Mouse (Mus musculus): ENCODE results near the gene Nln. TPM values are rescaled to one million over a fixed set of nuclear protein-coding genes. Genes with fewer than 3 reads are reported as not detected.

Nln gene
- total and polyA plus RNA-seq, 3 experiments: 38.5 to 76.5 (median 51.2) TPM

- H3K4me3 ChIP-seq (replicated peaks in 1 of 3; ENCODE audit: low read depth in 2 of 3, low read length in 2 of 3, poor library complexity in 1 of 3): peak overlapping the region; percentile 69 to 87 (median 69)
- peak; percentile 39 for DNase-seq (ENCODE audit: extremely low read depth)
- dilution Hi-C loops (cut with MboI; ENCODE audit: extremely low pct_ligation_motif_present, extremely low pct_unique_long_range_greater_than_20kb, low sequenced_read_pairs): no loop called here
- H3K27me3 ChIP-seq (replicated peaks): no peaks in the 10 kb centered on the region
- no peaks in the 10 kb centered on the region for H3K9me3 ChIP-seq (replicated peaks; ENCODE audit: low read length)
- H3K36me3 ChIP-seq (replicated peaks in 1 of 2; ENCODE audit: control insufficient read depth in 1 of 2, insufficient read depth in 1 of 2, low read length in 1 of 2): peaks cover 0 to 32% of the 10 kb centered on the region in 2 experiments
- peak overlapping the region; percentile 39 for H3K9ac ChIP-seq (ENCODE audit: insufficient read depth, low read depth)
- peaks cover 18% of the 10 kb centered on the region for H3K79me2 ChIP-seq (replicated peaks; ENCODE audit: control insufficient read depth, extremely low read depth, insufficient read depth, poor library complexity, severe bottlenecking)
- H3K4me1 ChIP-seq (ENCODE audit: control insufficient read depth in 1 of 2, insufficient read depth in 2 of 2): peaks cover 0 to 17% of the 10 kb centered on the region in 2 experiments; a peak in 2 of 4 replicates
- in situ Hi-C loops (cut with MboI; ENCODE audit: low pct_ligation_motif_present, low pct_unique_long_range_greater_than_20kb, low sequenced_read_pairs): no loop called here
- no peak overlapping the region for H3K27ac ChIP-seq (ENCODE audit: insufficient read depth, low read depth)
- TF ChIP-seq TCF12 (IDR thresholded peaks at IDR 0.05; ENCODE audit: low read depth, low read length) (0 out of 2 replicates have a peak, but pooled peaks have one; percentile 14), PAX5 (IDR thresholded peaks at IDR 0.05; ENCODE audit: low read length) (no peak), USF2 (conservative IDR thresholded peaks at IDR 0.05; ENCODE audit: low read depth, low read length) (no peak), HCFC1 (IDR thresholded peaks at IDR 0.05; ENCODE audit: low read depth, low read length) (no peak), MAZ (IDR thresholded peaks at IDR 0.05; ENCODE audit: low read depth, low read length) (no peak), CHD2 (IDR thresholded peaks at IDR 0.05; ENCODE audit: low read length) (peak; percentile 49), ETS1 (conservative IDR thresholded peaks at IDR 0.05; ENCODE audit: low read depth, low read length) (no peak), MAFK (IDR thresholded peaks at IDR 0.05; ENCODE audit: insufficient replicate concordance, low read length) (0 out of 2 replicates have a peak, but pooled peaks have one; percentile 29), EP300 (IDR thresholded peaks at IDR 0.05; ENCODE audit: low read length) (no peak), SMC3 (IDR thresholded peaks at IDR 0.05; ENCODE audit: low read depth, low read length) (no peak), POLR2A (IDR thresholded peaks at IDR 0.05; ENCODE audit: low read depth, low read length) (no peak), IRF4 (IDR thresholded peaks at IDR 0.05; ENCODE audit: low read depth, low read length) (no peak), UBTF (IDR thresholded peaks at IDR 0.05; ENCODE audit: low read depth, low read length) (no peak), MEF2A (IDR thresholded peaks at IDR 0.05; ENCODE audit: borderline replicate concordance, low read depth, low read length) (no peak), JUND (conservative IDR thresholded peaks at IDR 0.05; ENCODE audit: low read depth, low read length) (no peak), BHLHE40 (IDR thresholded peaks at IDR 0.05; ENCODE audit: low read depth, low read length) (no peak), SIN3A (IDR thresholded peaks at IDR 0.05; ENCODE audit: low read length) (peak; percentile 22; the same call in 1 of the 2 replicates), CTCF (conservative IDR thresholded peaks at IDR 0.05 in 1 of 2, IDR thresholded peaks at IDR 0.05 in 1 of 2; ENCODE audit: low read depth in 2 of 2, low read length in 2 of 2) (no peak), E2F4 (IDR thresholded peaks at IDR 0.05; ENCODE audit: insufficient replicate concordance, low read depth, low read length) (no peak), MXI1 (IDR thresholded peaks at IDR 0.05; ENCODE audit: low read depth, low read length) (peak; percentile 27; the same call in 1 of the 2 replicates), CHD1 (IDR thresholded peaks at IDR 0.05; ENCODE audit: low read depth, low read length) (no peak), KAT2A (IDR thresholded peaks at IDR 0.05; ENCODE audit: insufficient replicate concordance, low read length) (0 out of 2 replicates have a peak, but pooled peaks have one; percentile 32), MAX (IDR thresholded peaks at IDR 0.05; ENCODE audit: low read length) (no peak), NRF1 (IDR thresholded peaks at IDR 0.05; ENCODE audit: low read depth, low read length) (no peak), ELF1 (IDR thresholded peaks at IDR 0.05; ENCODE audit: low read depth, low read length) (no peak), TBP (conservative IDR thresholded peaks at IDR 0.05; ENCODE audit: low read depth, low read length) (no peak), MYC (IDR thresholded peaks at IDR 0.05; ENCODE audit: low read depth, low read length) (no peak; the same call in 1 of the 2 replicates), RAD21 (IDR thresholded peaks at IDR 0.05; ENCODE audit: low read depth, low read length) (no peak), ZNF384 (IDR thresholded peaks at IDR 0.05; ENCODE audit: low read depth, low read length) (no peak), GABPA (IDR thresholded peaks at IDR 0.05; ENCODE audit: insufficient replicate concordance, low read depth, low read length) (no peak), ZC3H11A (IDR thresholded peaks at IDR 0.05; ENCODE audit: low read depth, low read length) (no peak), USF1 (IDR thresholded peaks at IDR 0.05; ENCODE audit: low read depth, low read length) (no peak), RCOR1 (conservative IDR thresholded peaks at IDR 0.05; ENCODE audit: low read depth, low read length) (no peak), ZKSCAN1 (IDR thresholded peaks at IDR 0.05; ENCODE audit: borderline replicate concordance, low read depth, low read length) (no peak), NELFE (IDR thresholded peaks at IDR 0.05; ENCODE audit: low read depth, low read length) (0 out of 2 replicates have a peak, but pooled peaks have one; percentile 20), POLR2AphosphoS2 (IDR thresholded peaks at IDR 0.05; ENCODE audit: low read depth, low read length) (no peak), JUN (IDR thresholded peaks at IDR 0.05; ENCODE audit: insufficient read depth, low read depth, low read length) (no peak)
- peak overlapping the region; percentile 30 for H3K4me2 ChIP-seq (ENCODE audit: insufficient read depth, low read depth, poor library complexity, severe bottlenecking)
Measured at GRCm38 (mm10) chr13:104109816-104110521, 555 bp upstream of the Nln start.

All from CH12.LX (cell line).